Mouse (Mus musculus) brain, embryonic 14.5 days (tissue): Measurements from ENCODE around the gene Ung.

Experiments
- CTCF ChIP-seq: fragments of 200-500 bp; IDR thresholded peaks from 2 replicates; pipeline ENCODE4 v1.5.1; 2012; ENCODE audit warnings: inconsistent platforms, mild to moderate bottlenecking, moderate library complexity, borderline replicate concordance; ENCODE audit not compliant: insufficient read depth, insufficient read length; ENCODE audit errors: extremely low read depth
- POLR2A ChIP-seq: fragments of 200-500 bp; IDR thresholded peaks from 2 replicates; pipeline ENCODE4 v1.6.1; 2012; ENCODE audit warnings: mild to moderate bottlenecking, inconsistent platforms, borderline replicate concordance; ENCODE audit not compliant: poor library complexity, insufficient read depth, insufficient read length, severe bottlenecking; ENCODE audit errors: extremely low read depth

- TF ChIP-seq CTCF = no peak
- no peak for TF ChIP-seq POLR2A
These were observed 40.2 kb downstream of the Ung start for GRCm38 (mm10) chr5:114170345-114170744.
